Mouse (Mus musculus) ES-E14 (cell line): ENCODE data around the gene Srp68. TPM values are rescaled to one million over a fixed set of nuclear protein-coding genes. Genes with fewer than 3 reads are reported as not detected.
A peak's percentile ranks its signal among the peaks of the same experiment; 100 is the strongest.

ENCODE experiments used
- DNase-seq: peaks from one replicate; pipeline ENCODE4 v3.0.0-alpha.2; 2013; ENCODE audit warnings: low read depth, low spot score
- H3K27ac ChIP-seq: 2 replicates; pipeline ENCODE4 v1.5.1; 2012; ENCODE audit warnings: low read depth, mild to moderate bottlenecking, low read length, moderate library complexity, mixed read lengths; ENCODE audit not compliant: poor library complexity, insufficient read depth, severe bottlenecking
- H3K36me3 ChIP-seq: 2 replicates; pipeline ENCODE4 v1.6.1; 2012; ENCODE audit warnings: mild to moderate bottlenecking, low read length, moderate library complexity, mixed read lengths; ENCODE audit not compliant: control insufficient read depth, poor library complexity, insufficient read depth, severe bottlenecking
- H3K4me1 ChIP-seq, 2 experiments: fragments of 150-350 bp in 1 of 2; sonication (generic) in 1 of 2; 2 replicates each; pipeline ENCODE4 v1.6.1; 2012; ENCODE audit warnings: low read length in 2 of 2, mild to moderate bottlenecking in 1 of 2, mixed read lengths in 1 of 2; ENCODE audit not compliant: control insufficient read depth in 2 of 2, insufficient read depth in 2 of 2, poor library complexity in 1 of 2
- H3K4me3 ChIP-seq, 2 experiments: fragments of 150-350 bp in 1 of 2; sonication (generic) in 1 of 2; 2 replicates each; pipeline ENCODE4 v1.5.1; 2012; ENCODE audit warnings: low read length in 2 of 2, low read depth in 1 of 2, mild to moderate bottlenecking in 1 of 2, mixed read lengths in 1 of 2; ENCODE audit not compliant: insufficient read depth in 1 of 2, poor library complexity in 1 of 2, severe bottlenecking in 1 of 2
- H3K9ac ChIP-seq: 2 replicates; pipeline ENCODE4 v1.6.1; 2012; ENCODE audit warnings: low read depth, mild to moderate bottlenecking, low read length, mixed read lengths; ENCODE audit not compliant: poor library complexity, insufficient read depth, severe bottlenecking
- H3K9me3 ChIP-seq: fragments of 150-350 bp; sonication (generic); 2 replicates; pipeline ENCODE4 v1.6.1; 2012; ENCODE audit warnings: low read depth, mild to moderate bottlenecking, low read length; ENCODE audit not compliant: control insufficient read depth, insufficient read depth
- CHD2 ChIP-seq: IDR thresholded peaks from 2 replicates; pipeline ENCODE4 v1.6.1; 2014; ENCODE audit warnings: mild to moderate bottlenecking, low read depth, low read length, inconsistent platforms
- HCFC1 ChIP-seq: IDR thresholded peaks from 2 replicates; pipeline ENCODE4 v1.6.1; 2012; ENCODE audit warnings: low read length, inconsistent platforms, borderline replicate concordance; ENCODE audit not compliant: insufficient read depth
- MAFK ChIP-seq: IDR thresholded peaks from 2 replicates; pipeline ENCODE4 v1.6.1; 2014; ENCODE audit warnings: mild to moderate bottlenecking, low read depth, low read length, inconsistent platforms; ENCODE audit not compliant: insufficient read depth
- ZC3H11A ChIP-seq: IDR thresholded peaks from 2 replicates; pipeline ENCODE4 v1.6.1; 2012; ENCODE audit warnings: low read depth, mild to moderate bottlenecking, inconsistent platforms, low read length, borderline replicate concordance
- ZNF384 ChIP-seq: IDR thresholded peaks from 2 replicates; pipeline ENCODE4 v1.6.1; 2012; ENCODE audit warnings: low read depth, low read length, inconsistent platforms
- in situ Hi-C, 2 experiments: fragments of 600-800 bp; cut with MboI; formaldehyde crosslinking; loops; one replicate each; pipeline ENCODE4 v1.15.1; 2025; ENCODE audit warnings: low sequenced_read_pairs in 2 of 2, inconsistent platforms in 1 of 2; ENCODE audit not compliant: unreplicated experiment in 2 of 2
- total RNA-seq: library from RNA; depleted of rRNA; stranded (reverse); fragments of 300-350 nt; gene quantifications from 2 replicates; pipeline ENCODE4 v1.2.3, GENCODE M21; 2012

Srp68 gene
- total RNA-seq, 1 experiment, result 38.2 TPM

- H3K9ac ChIP-seq, result no peak overlapping the region
- H3K36me3 ChIP-seq, result no peaks in the 10 kb centered on the region
- H3K4me3 ChIP-seq, result no peak overlapping the region
- DNase-seq, result peak; percentile 68
- no peak overlapping the region for H3K27ac ChIP-seq
- in situ Hi-C loops, result no loop called here
- no peaks in the 10 kb centered on the region for H3K9me3 ChIP-seq
- no peak for TF ChIP-seq HCFC1
- no peak for TF ChIP-seq CHD2
- TF ChIP-seq MAFK, result no peak
- TF ChIP-seq ZC3H11A, result no peak
- TF ChIP-seq ZNF384, result no peak
- peaks cover 0 to 4% of the 10 kb centered on the region in 2 experiments; a peak in 2 of 4 replicates for H3K4me1 ChIP-seq
These were observed 20.3 kb upstream of the Srp68 start for GRCm38 (mm10) chr11:116294319-116294718.

- H3K27ac ChIP-seq, result no peak overlapping the region
- TF ChIP-seq MAFK (no peak), CHD2 (no peak), HCFC1 (no peak), ZC3H11A (no peak), ZNF384 (no peak)
These were observed 19.6 kb upstream of the Srp68 start for GRCm38 (mm10) chr11:116293538-116294137.

GRCm38 (mm10) chr11:116292401-116292800 lies 18.4 kb upstream of the Srp68 start:
- DNase-seq, result no peak
- Histone ChIP-seq H3K27ac (no peak overlapping the region), H3K9ac (no peak overlapping the region), H3K9me3 (no peaks in the 10 kb centered on the region), H3K36me3 (peaks cover 3% of the 10 kb centered on the region; the same call in 1 of the 2 replicates), H3K4me3 (no peak overlapping the region), H3K4me1 (peaks cover 0 to 8% of the 10 kb centered on the region in 2 experiments; a peak in 2 of 4 replicates)
- in situ Hi-C loops, result no loop called here
- TF ChIP-seq CHD2 (no peak), ZC3H11A (no peak)

More at GRCm38 (mm10) chr11:116293538-116294137, 19.6 kb upstream of the Srp68 start:
- in situ Hi-C loops, result no loop called here
- Histone ChIP-seq H3K9me3 (no peaks in the 10 kb centered on the region), H3K9ac (no peak overlapping the region), H3K4me1 (peaks cover 0 to 6% of the 10 kb centered on the region in 2 experiments; a peak in 2 of 4 replicates), H3K4me3 (no peak overlapping the region), H3K36me3 (peaks cover 3% of the 10 kb centered on the region; the same call in 1 of the 2 replicates)
- DNase-seq, result no peak

GRCm38 (mm10) chr11:116290556-116290955 lies 16.5 kb upstream of the Srp68 start:
- Histone ChIP-seq H3K9ac (no peak overlapping the region), H3K9me3 (no peaks in the 10 kb centered on the region), H3K4me1 (peaks cover 0 to 8% of the 10 kb centered on the region in 2 experiments; a peak in 2 of 4 replicates), H3K36me3 (peaks cover 3% of the 10 kb centered on the region; the same call in 1 of the 2 replicates), H3K4me3 (no peak overlapping the region), H3K27ac (no peak overlapping the region)
- DNase-seq, result no peak
- in situ Hi-C loops, result no loop called here
- TF ChIP-seq ZNF384, result no peak
- no peak for TF ChIP-seq ZC3H11A
- no peak for TF ChIP-seq HCFC1
- no peak for TF ChIP-seq MAFK
- TF ChIP-seq CHD2, result no peak
